Mouse (Mus musculus) heart, postnatal 0 days (tissue): ENCODE data around the gene Twf1.

ENCODE experiments used
- CTCF ChIP-seq: IDR thresholded peaks from 2 replicates; pipeline ENCODE4 v1.5.1; 2016; ENCODE audit warnings: antibody characterized with exemption, control low read depth, low read depth
- EP300 ChIP-seq: IDR thresholded peaks from 2 replicates; pipeline ENCODE4 v1.6.1; 2016; ENCODE audit warnings: antibody characterized with exemption, low read depth

- TF ChIP-seq CTCF (no peak), EP300 (no peak)
Measured at GRCm38 (mm10) chr15:94582000-94582593, 7.6 kb downstream of the Twf1 start.
